Mouse (Mus musculus) skeletal muscle tissue, postnatal 0 days (tissue): Measurements from ENCODE around the gene Epha8. TPM values are rescaled to one million over a fixed set of nuclear protein-coding genes. Genes with fewer than 3 reads are reported as not detected.

ENCODE experiments used
- polyA plus RNA-seq: library from polyadenylated mRNA; unstranded; fragments of >200 nt; fragmentation: Nextera tagmentation; extraction: Ambion mirVana; gene quantifications from 2 replicates; pipeline ENCODE4 v1.2.1, GENCODE M21; 2015

Gene Epha8
- 0.02 TPM in 1 of 2 replicates, not detected in the other for polyA plus RNA-seq

DNA sequence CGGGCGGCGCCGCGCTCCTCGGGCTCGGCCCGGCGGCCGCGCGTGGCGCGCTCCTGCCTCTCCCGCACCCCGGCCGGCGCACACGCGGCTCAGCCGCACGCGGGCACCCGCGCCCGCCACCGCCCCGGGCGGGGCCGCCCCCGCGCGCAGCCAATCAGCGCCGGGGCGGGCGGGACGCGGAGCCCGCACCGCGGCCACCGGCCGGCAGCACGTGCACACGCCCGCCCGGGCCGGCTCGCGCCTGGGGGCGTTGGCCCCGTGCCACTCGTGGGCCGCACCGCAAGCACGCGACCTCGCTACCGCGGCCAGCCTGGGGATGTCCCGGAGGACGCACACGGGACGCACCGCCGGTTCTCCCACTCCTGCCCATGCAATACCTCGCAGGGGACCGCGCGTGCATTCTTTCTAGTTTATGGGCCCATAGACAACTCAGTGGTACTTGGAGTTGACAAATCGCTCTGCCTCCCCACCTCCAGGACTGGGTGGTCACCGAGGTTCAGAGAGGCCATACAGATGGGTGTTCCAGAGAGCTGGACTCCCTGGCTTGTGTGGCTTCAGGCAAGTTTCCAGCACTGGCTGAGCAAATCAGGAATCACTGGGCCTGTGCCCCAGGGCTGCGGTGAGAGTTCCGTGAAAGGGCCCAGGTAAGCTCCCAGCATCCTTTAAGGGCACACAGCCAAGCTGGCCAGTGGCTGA, at the start of gene Epha8:
Gene Epha8 (minus strand): TSS at position 66 of the 696 bp plus-strand sequence.

DNA sequence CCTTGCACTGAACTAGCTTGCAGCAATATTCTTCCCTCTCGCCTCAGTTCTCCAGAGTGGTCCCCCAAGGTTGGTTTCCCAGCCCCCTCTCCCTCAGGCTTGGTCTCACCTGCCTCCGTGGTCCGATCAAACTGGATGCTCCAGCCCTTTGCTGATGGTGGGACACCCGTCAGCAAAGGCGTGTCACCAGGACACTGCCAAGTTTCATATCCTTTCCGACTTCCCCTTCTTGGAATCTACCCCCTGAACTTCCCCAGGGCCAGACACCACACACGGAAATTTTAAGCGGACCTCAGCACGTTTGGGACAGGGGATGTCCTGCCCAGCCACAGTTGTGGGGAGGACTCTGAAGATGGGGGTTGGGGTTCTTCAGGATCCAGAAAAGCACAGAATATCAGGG, 58.0 kb downstream of the Epha8 start, which contains the start of gene C1qa:
Gene C1qa (minus strand): TSS at position 167 of the 400 bp plus-strand sequence.

DNA sequence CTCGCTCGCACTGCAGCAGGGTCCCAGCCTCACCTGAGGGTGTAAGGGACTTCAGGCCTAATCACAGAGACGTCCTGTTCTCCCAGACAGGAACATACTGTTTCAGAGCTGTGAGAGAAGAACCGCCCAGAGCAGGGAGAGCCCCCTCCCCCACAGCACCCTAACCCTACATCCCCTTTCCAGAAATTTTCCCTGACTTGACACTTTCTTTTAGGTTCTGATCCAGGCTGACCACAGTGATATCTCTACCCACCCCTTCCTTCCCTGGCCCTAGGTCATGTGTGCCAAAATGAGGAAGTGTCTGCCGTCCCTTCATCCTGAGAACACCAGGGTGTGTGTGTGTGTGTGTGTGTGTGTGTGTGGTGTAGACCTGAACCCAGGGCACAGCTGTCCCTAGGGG, 63.8 kb downstream of the Epha8 start, which contains the start of gene C1qc:
Gene C1qc (minus strand): TSS at position 255 of the 400 bp plus-strand sequence.

DNA sequence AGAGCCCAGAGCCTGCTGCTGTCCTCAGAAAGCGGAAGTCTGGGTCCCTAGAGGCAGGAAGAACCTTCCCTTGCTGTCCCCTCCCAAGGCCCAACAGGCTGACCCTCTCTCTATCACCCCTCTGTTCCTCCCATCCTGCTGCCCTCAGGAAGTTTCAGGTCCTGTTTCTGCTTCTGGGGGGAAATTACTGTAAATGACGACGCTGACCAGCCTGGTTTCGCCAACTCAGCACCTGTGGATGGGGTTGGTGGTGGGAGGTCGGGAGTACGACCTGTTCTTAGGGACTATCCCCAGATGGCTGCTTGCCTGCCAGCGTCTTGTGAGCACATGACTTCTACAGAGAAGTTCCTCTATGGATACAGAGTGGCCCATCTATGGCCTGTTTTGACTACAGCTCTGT, 70.5 kb downstream of the Epha8 start, which contains the start of gene C1qb:
Gene C1qb (minus strand): TSS at position 87 of the 400 bp plus-strand sequence.

Other genes starting within 250 kb of the Epha8 start
- gene Ephb2, start 120.8 kb downstream of the Epha8 start, polyA plus RNA-seq, result 1.6 and 1.8 TPM in 2 replicates
- 84.5 and 116 TPM in 2 replicates for gene C1qb, start 70.6 kb downstream of the Epha8 start, polyA plus RNA-seq
- gene C1qc, start 63.8 kb downstream of the Epha8 start, polyA plus RNA-seq, result 45.7 and 83.7 TPM in 2 replicates
- 52.4 and 72.8 TPM in 2 replicates for gene C1qa, start 58.0 kb downstream of the Epha8 start, polyA plus RNA-seq
- 0.95 and 1.0 TPM in 2 replicates for gene Zbtb40, start 92.0 kb upstream of the Epha8 start, polyA plus RNA-seq